Mouse (Mus musculus) embryonic facial prominence, embryonic 14.5 days (tissue): ENCODE data around the gene Gm10778. TPM values are rescaled to one million over a fixed set of nuclear protein-coding genes. Genes with fewer than 3 reads are reported as not detected.

ENCODE experiments used
- ATAC-seq: fragments of 200-750 bp; cut with Nextera tagmentation; 2 replicates; pipeline ENCODE4 v1.8.0; 2017; ENCODE audit warnings: low read depth, moderate number of reproducible peaks, moderate TSS enrichment
- DNase-seq: peaks from one replicate; pipeline ENCODE4 v3.0.0-alpha.2; 2015; ENCODE audit warnings: low spot score
- H3K27ac ChIP-seq: fragments of 300-500 bp; sonication (generic); replicated peaks from 2 replicates; pipeline ENCODE4 v1.5.1; 2014; ENCODE audit warnings: low read depth, mild to moderate bottlenecking, low read length, moderate library complexity
- H3K27me3 ChIP-seq: fragments of 300-500 bp; sonication (generic); replicated peaks from 2 replicates; pipeline ENCODE4 v1.6.1; 2014; ENCODE audit warnings: low read length; ENCODE audit not compliant: control insufficient read depth, insufficient read depth
- H3K36me3 ChIP-seq: fragments of 300-500 bp; sonication (generic); 2 replicates; pipeline ENCODE4 v1.6.1; 2014; ENCODE audit warnings: low read length, mixed read lengths; ENCODE audit not compliant: control insufficient read depth, insufficient read depth
- H3K4me1 ChIP-seq: fragments of 300-500 bp; sonication (generic); 2 replicates; pipeline ENCODE4 v1.6.1; 2014; ENCODE audit warnings: antibody characterized with exemption, low read length; ENCODE audit not compliant: control insufficient read depth, insufficient read depth
- H3K4me2 ChIP-seq: fragments of 300-500 bp; sonication (generic); 2 replicates; pipeline ENCODE4 v1.6.1; 2014; ENCODE audit warnings: low read depth, mild to moderate bottlenecking, low read length, moderate library complexity, mixed read lengths
- H3K4me3 ChIP-seq: fragments of 300-500 bp; sonication (generic); 2 replicates; pipeline ENCODE4 v1.5.1; 2014; ENCODE audit warnings: low read depth, mild to moderate bottlenecking, low read length
- H3K9ac ChIP-seq: fragments of 300-500 bp; sonication (generic); 2 replicates; pipeline ENCODE4 v1.6.1; 2014; ENCODE audit warnings: low read depth, mild to moderate bottlenecking, low read length, moderate library complexity, mixed read lengths
- H3K9me3 ChIP-seq: fragments of 300-500 bp; sonication (generic); 2 replicates; pipeline ENCODE4 v1.6.1; 2016; ENCODE audit warnings: low read length; ENCODE audit not compliant: control insufficient read depth
- WGBS: fragments of 180-500 bp; shearing (Covaris S2); extraction: QIAGEN DNeasy Blood & Tissue Kit; methylation state at CpG from one replicate; pipeline ENCODE4 v1.1.7; 2014; 5-methylcytosine and 5-hydroxymethylcytosine counted together
- polyA plus RNA-seq: library from polyadenylated mRNA; unstranded; fragments of >200 nt; fragmentation: Nextera tagmentation; extraction: Ambion mirVana; gene quantifications from 2 replicates; pipeline ENCODE4 v1.2.1, GENCODE M21; 2014

Gene Gm10778
- polyA plus RNA-seq, 1 experiment from 2014 or later: 3.3 TPM

- peak; percentile 28; the same call in 1 of the 2 replicates for ATAC-seq
- H3K27ac ChIP-seq: peak overlapping the region; percentile 88
- peak overlapping the region; percentile 64 for H3K4me2 ChIP-seq
- 0 out of 2 replicates have a peak, but pooled peaks cover 4% of the 10 kb centered on the region for H3K36me3 ChIP-seq
- no peaks in the 10 kb centered on the region for H3K9me3 ChIP-seq
- WGBS: 19% methylated on average over 29 of the region's 29 CpGs
- peaks cover 20% of the 10 kb centered on the region for H3K4me1 ChIP-seq
- H3K27me3 ChIP-seq: no peaks in the 10 kb centered on the region
- H3K9ac ChIP-seq: peak overlapping the region; percentile 48
- peak overlapping the region; percentile 48 for H3K4me3 ChIP-seq
- DNase-seq: peak; percentile 94
Observed at GRCm38 (mm10) chr10:81604968-81605665, 43.7 kb upstream of the Gm10778 start.

- DNase-seq: no peak
- 0 out of 2 replicates have a peak, but pooled peaks cover 4% of the 10 kb centered on the region for H3K36me3 ChIP-seq
- WGBS: 3% methylated on average over 14 of the region's 14 CpGs
Observed at GRCm38 (mm10) chr10:81605666-81605973, 43.2 kb upstream of the Gm10778 start.

GRCm38 (mm10) chr10:81605974-81606751, 42.7 kb upstream of the Gm10778 start, which contains the start of gene BC025920:
BC025920 (plus strand) TSS chr10:81606270.
- Histone ChIP-seq H3K4me1 (peaks cover 18% of the 10 kb centered on the region), H3K27ac (peak within 1 kb of the TSS; percentile 88), H3K9me3 (0 out of 2 replicates have a peak, but pooled peaks cover 5% of the 10 kb centered on the region), H3K9ac (peak within 1 kb of the TSS; percentile 59), H3K4me3 (peak within 1 kb of the TSS; percentile 48), H3K4me2 (peak within 1 kb of the TSS; percentile 78), H3K27me3 (no peaks in the 10 kb centered on the region), H3K36me3 (0 out of 2 replicates have a peak, but pooled peaks cover 4% of the 10 kb centered on the region)
- DNase-seq: peak; percentile 99
- under 1% methylated on average over 39 of the region's 39 CpGs for WGBS
- peak; percentile 92 for ATAC-seq

More at GRCm38 (mm10) chr10:81605666-81605973, 43.2 kb upstream of the Gm10778 start:
- Histone ChIP-seq H3K9ac (peak overlapping the region; percentile 48), H3K9me3 (no peaks in the 10 kb centered on the region), H3K4me2 (peak overlapping the region; percentile 64), H3K27ac (peak overlapping the region; percentile 88), H3K4me1 (peaks cover 20% of the 10 kb centered on the region), H3K4me3 (peak overlapping the region; percentile 48), H3K27me3 (no peaks in the 10 kb centered on the region)
- ATAC-seq: no peak

- Histone ChIP-seq H3K9ac (no peak overlapping the region), H3K27ac (no peak overlapping the region), H3K9me3 (0 out of 2 replicates have a peak, but pooled peaks cover 8% of the 10 kb centered on the region), H3K27me3 (no peaks in the 10 kb centered on the region), H3K4me3 (no peak overlapping the region), H3K36me3 (0 out of 2 replicates have a peak, but pooled peaks cover 4% of the 10 kb centered on the region), H3K4me2 (no peak overlapping the region), H3K4me1 (peaks cover 6% of the 10 kb centered on the region)
- WGBS: 83% methylated on average over 1 of the region's 1 CpGs
- ATAC-seq (no peak), DNase-seq (no peak)
Observed at GRCm38 (mm10) chr10:81608308-81608707, 40.6 kb upstream of the Gm10778 start.

- ATAC-seq: no peak
- Histone ChIP-seq H3K9ac (no peak overlapping the region), H3K4me2 (no peak overlapping the region), H3K4me3 (no peak overlapping the region), H3K36me3 (0 out of 2 replicates have a peak, but pooled peaks cover 4% of the 10 kb centered on the region), H3K27ac (no peak overlapping the region), H3K9me3 (0 out of 2 replicates have a peak, but pooled peaks cover 8% of the 10 kb centered on the region), H3K27me3 (no peaks in the 10 kb centered on the region), H3K4me1 (no peaks in the 10 kb centered on the region)
- no peak for DNase-seq
- 58% methylated on average over 3 of the region's 3 CpGs for WGBS
Observed at GRCm38 (mm10) chr10:81612779-81613178, 36.1 kb upstream of the Gm10778 start.

GRCm38 (mm10) chr10:81615486-81615885, 33.4 kb upstream of the Gm10778 start:
- WGBS: 55% methylated on average over 5 of the region's 6 CpGs
- H3K9me3 ChIP-seq: 0 out of 2 replicates have a peak, but pooled peaks cover 8% of the 10 kb centered on the region
- ATAC-seq: no peak
- no peaks in the 10 kb centered on the region for H3K36me3 ChIP-seq
- no peak overlapping the region for H3K9ac ChIP-seq
- no peak for DNase-seq
- no peak overlapping the region for H3K4me3 ChIP-seq
- H3K4me1 ChIP-seq: no peaks in the 10 kb centered on the region
- no peaks in the 10 kb centered on the region for H3K27me3 ChIP-seq
- H3K27ac ChIP-seq: no peak overlapping the region
- H3K4me2 ChIP-seq: no peak overlapping the region

GRCm38 (mm10) chr10:81619976-81620375, 28.9 kb upstream of the Gm10778 start:
- Histone ChIP-seq H3K36me3 (peaks cover 40% of the 10 kb centered on the region), H3K4me3 (no peak overlapping the region), H3K4me2 (no peak overlapping the region), H3K27me3 (no peaks in the 10 kb centered on the region), H3K27ac (peak overlapping the region; percentile 28; the same call in 1 of the 2 replicates), H3K4me1 (no peaks in the 10 kb centered on the region), H3K9me3 (no peaks in the 10 kb centered on the region), H3K9ac (no peak overlapping the region)
- 66% methylated on average over 5 of the region's 5 CpGs for WGBS
- DNase-seq (no peak), ATAC-seq (no peak)

GRCm38 (mm10) chr10:81620786-81621185, 28.1 kb upstream of the Gm10778 start:
- DNase-seq (no peak), ATAC-seq (no peak)
- Histone ChIP-seq H3K27ac (no peak overlapping the region), H3K27me3 (no peaks in the 10 kb centered on the region), H3K9ac (no peak overlapping the region), H3K4me1 (no peaks in the 10 kb centered on the region), H3K9me3 (no peaks in the 10 kb centered on the region), H3K4me2 (no peak overlapping the region), H3K36me3 (peaks cover 48% of the 10 kb centered on the region), H3K4me3 (no peak overlapping the region)
- WGBS: 65% methylated on average over 9 of the region's 9 CpGs
